Mouse (Mus musculus) frontal cortex, postnatal 36 days (tissue): ENCODE data around the gene Hoxd8.
A peak's percentile ranks its signal among the peaks of the same experiment; 100 is the strongest.

Experiments used
- DNase-seq, 2 experiments: peaks; one replicate each; pipeline ENCODE4 v3.0.0; 2022; ENCODE audit warnings: low spot score in 2 of 2

The Hoxd8 gene

DNA sequence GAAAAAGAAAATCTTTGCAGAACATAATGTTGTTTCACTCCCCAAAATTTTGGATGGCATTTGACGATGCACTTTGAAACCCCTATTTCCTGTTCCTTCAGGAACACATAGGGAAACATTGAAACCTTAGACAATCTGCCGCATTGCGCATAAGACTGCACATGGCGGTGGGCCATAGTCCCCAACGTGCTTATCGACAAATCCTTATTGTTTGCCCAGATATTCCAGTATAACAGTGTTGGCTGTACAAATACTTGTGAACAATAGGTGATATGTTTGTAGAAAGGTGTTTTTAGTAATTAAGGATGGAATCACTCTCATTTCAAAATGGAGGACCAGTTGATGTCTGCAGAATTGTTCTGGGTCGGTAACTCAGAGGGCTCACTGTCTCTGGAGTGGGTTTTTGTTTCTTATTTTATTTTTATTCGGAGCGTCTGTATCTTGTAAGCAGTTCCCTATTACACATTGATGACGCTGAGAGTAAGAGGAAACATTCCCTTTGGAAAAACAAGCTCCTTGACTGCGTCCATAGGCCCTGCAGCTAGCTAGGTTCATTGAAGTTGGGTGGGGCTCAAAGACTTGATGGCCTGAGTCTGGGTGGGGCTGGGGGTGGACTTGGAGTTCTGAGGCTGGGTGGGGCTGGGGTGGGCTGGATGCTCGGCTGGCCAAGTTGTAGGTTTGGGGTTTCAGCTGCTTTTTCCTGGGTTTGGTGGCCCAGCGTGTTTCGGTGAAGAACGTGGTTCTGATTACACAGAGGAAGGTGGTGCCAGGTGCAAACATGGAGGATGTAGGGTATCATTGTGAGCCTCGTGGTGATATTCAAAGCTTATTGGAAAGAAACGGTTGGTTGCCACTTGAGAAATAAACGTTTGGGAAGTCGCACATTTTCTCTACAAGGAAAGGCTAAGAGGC lies 9.1 kb downstream of the Hoxd8 start:
- no peak for DNase-seq

DNA sequence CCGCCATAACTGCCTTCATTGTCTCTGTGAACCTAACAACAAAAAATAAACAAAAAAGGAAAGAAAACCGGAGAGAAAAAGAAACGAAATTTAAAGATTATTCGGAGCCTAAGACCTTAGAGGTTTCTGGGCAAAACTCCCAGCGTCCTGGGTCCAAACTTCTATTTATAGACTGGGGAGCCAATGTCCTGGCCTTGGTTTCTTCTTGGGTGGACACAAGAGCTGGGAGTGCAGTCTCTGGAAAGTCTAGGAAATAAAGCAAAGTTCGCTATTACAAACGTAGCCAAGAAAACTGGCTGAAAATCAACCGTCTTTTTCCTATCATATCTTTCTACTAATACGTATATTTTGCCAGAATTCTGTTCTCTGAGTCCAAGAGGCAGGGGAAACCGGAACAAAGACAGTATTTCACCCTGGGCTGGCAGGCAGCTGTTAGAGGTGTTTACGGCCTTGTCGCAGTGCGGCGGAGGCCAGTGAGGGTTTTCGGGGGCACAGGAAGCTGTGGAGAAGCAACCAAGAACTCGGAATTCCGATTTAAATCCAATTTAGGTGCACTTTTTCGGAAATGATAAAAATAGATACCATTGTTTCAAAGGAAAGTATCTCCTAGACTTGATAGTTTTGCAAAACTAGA lies 9.9 kb downstream of the Hoxd8 start:
- no peak for DNase-seq

DNA sequence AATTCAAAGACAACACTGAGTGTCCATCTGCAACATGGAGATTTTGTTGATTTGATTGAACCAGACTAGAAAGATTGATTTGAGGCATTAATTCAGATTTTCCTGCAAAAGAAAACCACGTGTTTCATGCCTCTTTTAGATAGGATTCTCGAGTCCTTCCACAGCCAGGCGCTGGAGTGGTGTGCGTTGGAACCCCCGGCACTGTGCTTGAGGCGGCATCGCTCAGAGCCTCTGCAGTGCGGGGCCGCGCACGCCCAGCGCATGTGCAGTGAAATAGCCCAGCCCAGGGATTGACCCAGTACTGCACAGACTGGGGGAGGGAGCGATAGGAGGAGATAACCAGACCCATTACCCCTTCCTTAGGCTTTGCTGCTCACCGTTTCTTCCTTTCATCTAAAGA lies 10.5 kb downstream of the Hoxd8 start:
- DNase-seq, result no peak

DNA sequence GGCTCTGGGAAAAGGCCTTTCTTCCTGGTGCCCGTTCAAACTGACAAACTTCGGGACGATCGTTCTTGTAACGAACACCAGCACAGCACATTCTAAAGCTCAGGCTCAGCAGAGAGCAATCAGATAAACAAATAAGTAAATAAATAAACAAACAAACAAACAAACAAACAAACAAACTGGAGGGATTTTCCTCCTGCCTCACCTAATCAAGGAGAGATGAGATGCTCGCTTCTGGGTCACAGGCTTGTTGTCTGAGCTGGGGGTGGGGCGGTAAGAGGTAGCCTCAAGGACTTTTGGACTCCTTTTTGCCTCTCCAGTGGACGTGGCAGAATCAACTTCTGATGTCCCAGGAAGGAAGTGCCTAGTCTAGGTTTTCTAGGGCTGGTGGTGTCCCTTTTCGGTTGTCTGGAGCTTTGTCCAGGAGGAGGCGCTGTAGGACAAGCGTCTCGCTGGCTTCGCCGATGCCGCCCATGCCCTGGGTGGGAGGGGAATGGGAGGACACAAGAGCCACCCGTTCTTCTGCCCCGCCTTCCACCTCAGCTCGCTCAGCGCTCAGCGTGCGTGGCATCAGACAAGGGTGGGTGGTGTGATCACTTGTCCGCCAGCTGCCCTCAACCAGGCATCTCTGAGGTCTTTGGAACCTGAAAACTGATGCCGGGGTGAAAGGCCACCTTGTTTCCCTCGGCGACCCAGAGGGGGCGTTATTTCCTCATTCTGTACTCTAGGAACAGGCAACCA lies 11.3 kb downstream of the Hoxd8 start:
- DNase-seq, result peak; percentile 72 to 76

DNA sequence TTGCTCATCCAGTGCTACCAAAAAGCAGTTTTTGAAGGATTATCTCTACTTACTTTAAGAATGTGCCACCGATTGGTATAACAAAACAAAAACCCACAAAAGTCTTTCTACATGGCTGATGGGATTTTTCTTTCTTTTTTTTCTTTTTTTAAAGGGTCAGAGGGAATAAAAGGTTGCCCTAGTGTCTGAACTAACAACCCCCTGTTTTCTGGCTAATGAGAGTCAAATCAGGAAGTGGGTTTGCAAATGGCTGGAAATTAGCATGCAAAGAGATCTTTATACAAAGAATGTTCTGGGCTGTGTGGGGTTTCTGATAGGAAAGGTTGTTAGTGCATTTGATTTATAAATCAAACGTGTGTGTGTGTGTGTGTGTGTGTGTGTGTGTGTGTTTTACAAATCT lies 16.0 kb downstream of the Hoxd8 start:
- no peak for DNase-seq

DNA sequence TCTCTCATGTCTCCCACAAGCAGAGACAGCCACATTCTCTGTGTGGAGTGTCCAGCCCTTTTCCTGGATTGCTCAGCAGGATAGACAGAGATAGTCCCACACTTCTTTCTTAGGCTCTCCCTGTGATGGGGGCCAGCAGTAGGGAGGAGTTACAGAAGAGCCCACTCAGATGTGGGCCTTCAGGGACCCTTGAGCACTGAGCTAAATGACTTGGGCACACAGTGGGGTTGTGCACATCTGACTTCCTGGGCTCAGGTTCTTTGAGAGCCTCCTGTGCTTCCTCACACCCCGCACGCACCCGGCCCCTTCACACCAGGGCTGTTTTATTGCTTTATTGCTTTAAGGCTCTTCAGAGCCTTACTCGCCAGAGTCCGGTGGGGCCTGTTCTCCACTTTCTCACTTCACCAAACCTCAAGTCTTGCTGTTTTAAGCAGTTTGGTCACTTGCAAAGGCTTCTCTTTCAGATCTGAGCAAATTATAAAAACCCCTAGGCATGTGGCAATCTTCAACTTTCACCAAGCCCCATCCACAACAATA lies 16.6 kb downstream of the Hoxd8 start:
- DNase-seq, result no peak

DNA sequence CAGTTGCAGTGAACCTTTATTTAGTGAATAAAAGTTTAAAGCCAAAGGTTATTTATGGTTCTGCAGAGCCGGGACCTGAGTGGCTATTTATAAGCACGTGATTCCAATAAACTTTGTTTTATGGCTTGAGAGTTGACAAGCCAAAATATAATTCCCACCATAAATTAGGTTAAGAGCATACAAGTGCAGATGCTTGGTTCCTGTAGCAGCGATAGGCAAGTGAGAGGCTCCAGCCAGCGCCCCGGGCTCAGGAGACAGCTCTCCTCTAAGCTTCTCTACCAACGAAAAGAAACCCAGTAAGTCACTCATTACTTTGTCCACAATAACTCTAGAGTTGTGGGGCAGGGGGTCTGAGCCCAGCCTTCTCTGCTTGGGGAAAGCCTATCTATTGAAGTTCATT lies 17.5 kb downstream of the Hoxd8 start:
- no peak for DNase-seq

DNA sequence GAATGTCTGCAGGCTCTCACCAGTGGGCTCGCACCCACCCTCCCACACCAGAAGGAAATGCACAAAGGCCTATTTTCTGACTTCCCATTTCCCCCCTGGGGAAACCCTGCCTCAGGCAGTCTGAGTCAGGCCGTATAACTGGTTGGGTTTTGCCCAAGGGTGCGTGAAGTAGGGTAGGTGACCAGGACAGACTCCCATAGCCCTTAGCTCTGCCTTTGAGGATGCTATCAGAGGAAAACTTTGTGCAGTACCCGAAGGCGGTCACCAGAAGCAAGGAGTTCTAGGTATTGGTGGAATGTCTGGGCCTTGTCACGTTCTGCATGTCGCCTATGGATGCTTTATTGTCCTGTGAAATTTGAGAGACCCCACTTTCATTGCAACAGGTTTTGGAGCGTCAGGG lies 18.5 kb downstream of the Hoxd8 start:
- no peak for DNase-seq

DNA sequence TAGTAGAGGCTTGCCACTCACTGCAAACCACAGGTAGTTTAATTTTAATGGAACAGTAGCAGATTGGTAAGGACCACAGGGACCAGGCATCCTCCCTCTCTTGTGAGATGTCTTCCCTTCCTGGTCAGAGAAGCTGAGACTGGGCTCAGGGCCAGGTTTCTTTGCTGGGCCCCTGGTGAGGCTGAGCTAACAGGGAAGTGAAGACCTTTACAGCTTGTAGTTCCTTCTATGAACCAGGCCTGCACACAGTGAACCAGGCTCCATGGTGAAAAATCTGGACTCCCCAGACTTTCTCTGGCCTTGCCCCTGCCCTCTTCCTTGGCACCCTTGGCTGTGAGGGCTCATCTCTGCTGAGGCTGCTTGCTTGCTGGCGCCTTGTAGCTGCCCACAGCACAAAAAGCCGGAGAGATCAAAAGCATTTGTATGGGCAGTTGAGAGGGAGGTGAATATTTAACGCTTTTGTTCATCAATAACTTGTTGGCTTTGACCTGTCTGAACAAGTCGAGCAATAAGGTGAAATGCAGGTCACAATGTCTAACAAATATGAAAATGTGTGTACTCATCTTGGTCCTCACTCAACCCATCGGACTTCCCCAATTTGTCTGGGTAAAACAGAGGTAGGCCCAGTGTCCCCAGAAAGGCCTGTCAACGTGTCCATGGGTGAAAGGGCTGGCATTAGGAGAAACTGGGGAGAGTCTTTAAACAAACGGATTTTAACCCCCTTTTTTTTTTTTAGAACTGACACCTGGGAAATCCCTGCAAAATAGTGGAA lies 20.0 kb downstream of the Hoxd8 start:
- DNase-seq, result no peak

DNA sequence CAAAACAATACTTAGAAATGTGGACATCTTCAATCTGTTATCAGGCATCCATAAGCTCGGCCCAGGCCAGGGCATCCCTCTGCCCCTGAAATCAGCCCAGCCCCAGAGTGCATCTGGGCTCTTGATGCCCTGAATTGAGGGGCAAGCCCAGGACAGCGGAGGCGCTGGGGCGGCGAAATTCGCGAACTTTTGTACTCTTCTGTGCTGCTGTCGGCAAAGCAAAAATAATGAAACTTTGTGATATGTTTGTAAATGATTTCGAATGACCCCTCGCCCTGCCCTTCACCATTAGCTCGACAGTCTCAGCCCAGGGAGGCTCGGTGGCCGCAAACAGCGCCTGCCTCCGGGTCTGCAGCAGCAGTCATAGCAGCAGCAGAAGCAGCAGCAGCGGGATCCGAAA lies 20.8 kb downstream of the Hoxd8 start:
- DNase-seq, result no peak

DNA sequence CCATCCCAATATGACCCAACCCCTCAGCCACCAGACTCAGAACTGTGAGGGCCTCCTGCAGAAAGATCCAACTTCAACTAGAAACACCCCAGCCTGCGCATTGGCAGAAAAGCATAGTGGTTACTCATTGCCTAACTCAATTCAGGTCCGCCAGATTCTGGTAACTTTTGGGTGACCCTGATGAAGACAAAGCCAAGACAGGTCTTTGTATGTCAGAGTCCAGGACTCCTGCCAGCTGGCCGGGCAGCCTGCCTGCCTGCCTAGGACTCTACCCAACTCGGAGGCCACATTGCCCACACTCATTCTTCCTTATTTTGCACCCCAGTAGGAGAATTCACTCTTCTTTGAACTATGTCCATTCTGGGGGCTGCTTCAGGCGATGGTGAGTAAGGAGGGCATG lies 22.1 kb downstream of the Hoxd8 start, which contains the start of gene Gm28230:
TSS of gene Gm28230 (plus strand) at position 178 of the 400 bp plus-strand sequence.
- DNase-seq, result no peak

DNA sequence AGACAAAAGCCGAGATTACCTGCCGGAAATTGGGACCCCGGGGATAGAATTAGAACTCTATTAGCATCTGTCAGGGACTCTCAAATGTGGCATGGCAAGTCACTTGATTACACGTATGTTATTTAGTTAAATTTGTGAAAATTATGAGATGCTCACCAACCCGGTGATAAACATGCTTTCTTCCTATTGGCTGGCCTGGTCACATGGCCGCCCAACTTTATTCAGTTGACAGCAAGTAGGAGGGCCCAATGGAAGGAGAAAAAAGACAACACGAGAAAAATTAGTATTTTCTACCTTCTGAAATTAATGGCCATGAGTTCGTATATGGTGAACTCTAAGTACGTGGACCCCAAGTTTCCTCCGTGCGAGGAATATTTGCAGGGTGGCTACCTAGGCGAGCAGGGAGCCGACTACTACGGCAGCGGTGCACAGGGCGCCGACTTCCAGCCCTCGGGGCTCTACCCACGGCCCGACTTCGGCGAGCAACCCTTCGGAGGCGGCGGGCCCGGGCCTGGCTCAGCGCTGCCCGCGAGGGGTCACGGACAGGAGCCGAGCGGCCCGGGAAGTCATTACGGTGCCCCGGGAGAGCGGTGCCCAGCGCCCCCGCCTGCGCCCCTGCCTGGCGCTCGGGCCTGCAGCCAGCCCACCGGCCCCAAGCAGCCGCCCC lies 22.7 kb downstream of the Hoxd8 start:
- no peak for DNase-seq

DNA sequence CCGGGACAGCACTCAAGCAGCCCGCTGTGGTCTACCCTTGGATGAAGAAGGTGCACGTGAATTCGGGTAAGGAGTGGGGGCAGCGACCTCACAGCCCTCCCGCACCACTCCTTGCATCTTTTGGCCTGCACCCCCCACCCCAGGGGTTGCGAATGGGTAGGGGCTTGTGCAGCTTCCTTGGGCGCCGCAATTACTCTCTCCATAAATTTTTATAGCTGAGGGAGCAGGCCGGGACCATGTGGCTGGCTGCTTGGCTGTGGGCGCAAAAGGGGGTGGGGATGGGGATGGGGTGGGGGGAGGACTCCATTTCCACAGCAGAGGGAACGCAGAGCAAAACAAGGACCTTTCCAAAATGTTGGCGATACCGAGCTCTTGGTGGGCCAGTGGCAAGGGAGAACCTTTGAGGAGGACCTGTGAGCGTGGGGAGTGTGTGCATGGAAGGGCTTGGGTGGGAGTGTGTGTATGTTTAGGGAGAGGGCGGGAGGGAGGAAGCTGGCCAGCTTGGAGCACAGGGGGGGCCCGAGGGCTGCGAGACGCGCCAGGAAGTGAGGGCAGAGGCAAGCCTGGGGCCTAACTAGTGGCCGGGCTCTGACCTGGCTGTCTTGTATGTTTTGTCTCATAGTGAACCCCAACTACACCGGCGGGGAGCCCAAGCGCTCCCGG lies 23.4 kb downstream of the Hoxd8 start:
- DNase-seq, result no peak

DNA sequence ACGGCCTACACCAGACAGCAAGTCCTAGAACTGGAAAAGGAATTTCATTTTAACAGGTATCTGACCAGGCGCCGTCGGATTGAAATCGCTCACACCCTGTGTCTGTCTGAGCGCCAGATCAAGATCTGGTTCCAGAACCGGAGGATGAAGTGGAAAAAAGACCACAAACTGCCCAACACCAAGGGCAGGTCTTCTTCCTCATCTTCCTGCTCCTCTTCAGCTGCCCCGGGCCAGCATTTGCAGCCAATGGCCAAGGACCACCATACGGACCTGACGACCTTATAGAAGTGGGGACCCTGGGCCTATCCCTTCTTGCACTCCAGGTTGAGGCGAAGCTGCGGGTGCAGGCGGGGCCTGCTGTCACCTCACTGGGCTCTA lies 23.9 kb downstream of the Hoxd8 start:
- DNase-seq, result no peak

DNA sequence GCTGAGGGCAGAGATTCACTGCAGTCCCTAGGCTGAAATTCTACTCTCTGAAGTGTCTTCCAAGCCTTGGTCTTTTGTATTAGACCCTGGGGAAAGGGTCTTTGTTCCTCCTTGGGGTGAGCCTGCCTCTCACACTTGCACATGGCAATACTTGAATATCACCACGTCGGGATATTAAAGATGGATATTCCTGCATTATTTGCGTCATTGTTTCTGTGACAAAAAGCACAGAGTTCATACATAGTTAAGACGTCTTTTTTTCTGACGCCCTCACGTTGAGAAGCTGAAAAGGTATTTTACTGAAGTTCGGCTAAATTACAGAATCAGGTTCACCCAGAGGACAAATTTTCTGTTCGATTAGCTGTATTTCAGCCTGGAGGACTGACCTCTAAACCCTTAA lies 25.9 kb downstream of the Hoxd8 start:
- DNase-seq, result no peak

DNA sequence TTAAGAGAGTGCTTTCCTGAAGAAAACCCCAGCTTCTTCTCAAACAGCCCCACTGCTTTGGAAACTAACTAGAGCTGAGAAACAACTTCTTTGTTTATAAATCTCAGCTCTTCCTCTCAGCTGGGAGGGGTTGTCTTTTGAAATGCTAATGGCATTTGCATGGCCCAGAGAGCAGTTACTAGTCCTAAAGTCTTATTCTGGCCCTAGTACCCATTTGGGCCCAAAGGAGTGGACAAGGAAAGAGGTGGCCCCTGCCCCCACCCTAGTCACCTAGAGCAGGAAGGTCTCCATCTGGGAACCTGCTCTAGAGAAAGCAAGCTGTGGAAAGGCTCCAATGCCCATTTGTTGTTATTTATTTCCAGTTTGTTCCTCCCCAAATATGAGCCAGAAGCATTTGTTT lies 26.6 kb downstream of the Hoxd8 start:
- no peak for DNase-seq

DNA sequence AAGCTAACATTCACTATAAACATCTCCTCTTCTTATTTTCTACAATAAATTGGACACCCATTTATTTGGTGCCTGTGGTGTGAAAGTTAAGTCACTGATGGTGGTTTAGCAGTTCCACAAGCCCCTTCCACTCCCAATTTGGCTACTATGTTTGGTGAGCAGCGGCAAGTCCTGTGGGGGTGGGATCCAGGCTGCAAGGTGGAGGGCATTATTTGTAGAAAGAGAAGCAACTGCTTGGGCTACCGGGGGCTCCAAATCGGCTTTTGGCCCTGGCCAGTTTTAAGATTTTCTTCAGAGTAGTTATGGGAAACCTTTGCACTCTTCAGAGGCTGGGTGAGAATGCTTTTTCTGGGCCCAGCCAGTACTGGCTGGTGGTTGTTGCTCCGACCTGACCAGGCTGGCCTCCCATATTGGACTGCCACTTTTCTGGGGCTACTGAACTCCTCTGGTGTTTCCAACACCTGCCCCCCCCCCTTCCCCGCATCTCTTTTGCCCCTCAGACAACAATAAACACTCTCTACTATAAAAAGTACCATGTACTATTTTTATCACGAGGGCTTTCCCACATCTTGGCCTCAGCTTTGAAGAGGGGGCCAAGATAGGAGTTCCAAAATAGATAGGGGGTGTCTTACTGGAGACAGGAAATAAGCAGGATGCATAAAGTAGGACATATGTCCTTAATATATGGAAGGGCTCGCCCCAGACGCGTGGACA lies 27.5 kb downstream of the Hoxd8 start:
- no peak for DNase-seq

DNA sequence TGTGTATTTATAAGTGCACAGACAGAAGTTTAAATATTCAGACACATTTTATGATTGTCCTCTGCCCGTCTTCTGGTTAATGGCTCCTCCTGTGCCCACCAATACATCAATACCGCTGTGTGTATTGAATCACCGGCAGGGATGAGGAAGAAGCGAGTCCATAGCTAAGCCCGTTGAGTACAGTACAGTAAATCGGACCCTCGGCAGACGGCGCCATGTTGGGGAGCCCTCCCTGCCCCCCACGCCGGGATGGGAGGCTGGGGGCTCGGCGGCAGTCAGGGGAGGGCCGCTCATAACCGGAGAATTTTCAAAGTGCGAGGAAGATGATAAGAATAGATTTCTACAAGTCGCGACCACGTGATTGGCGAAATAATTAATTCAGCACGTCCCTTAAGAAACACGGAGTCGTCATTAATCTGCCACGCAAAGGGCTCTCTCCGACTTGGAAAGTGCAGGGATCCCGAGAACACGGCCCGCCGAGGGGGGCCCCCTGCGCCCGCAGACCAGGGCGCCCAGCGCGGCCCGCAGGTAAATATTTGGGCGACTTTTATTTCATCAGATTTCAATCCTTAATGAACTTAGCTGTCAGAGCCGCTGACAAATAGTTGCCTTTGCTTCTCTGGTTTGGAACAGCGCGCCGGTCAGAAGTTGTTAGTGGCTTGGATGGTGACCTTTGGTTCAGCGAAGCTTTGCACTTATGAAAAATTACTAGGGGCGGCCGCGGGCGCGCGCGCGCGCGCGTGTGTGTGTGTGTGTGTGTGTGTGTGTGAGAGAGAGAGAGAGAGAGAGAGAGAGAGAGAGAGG lies 28.3 kb downstream of the Hoxd8 start:
- DNase-seq, result no peak

DNA sequence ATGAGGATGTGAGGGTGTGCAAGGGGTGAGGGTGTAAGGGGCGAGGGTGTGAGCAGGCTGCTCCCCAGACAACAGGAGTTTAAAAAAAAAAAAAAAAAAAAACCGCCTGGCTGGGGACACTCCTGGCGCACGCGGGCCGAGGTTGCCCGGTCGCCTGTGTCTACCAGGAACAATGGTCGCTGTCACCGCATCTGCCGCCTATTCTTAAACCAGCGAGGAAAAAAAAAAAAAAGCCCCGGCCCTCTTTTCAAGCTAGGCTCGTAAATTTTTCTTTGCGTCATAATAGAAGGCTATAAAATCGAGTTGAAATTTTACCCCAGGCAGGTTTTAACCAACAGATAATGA lies 28.9 kb downstream of the Hoxd8 start:
- no peak for DNase-seq
